Mouse (Mus musculus): ENCODE measurements around the gene Mfsd13b.
"Not testable (repeated sequence)": the region's sequence is repeated elsewhere in the genome, so short reads cannot be mapped to it uniquely, and the experiment has no call there.

Gene Mfsd13b

GRCm38 (mm10) chr7:120982968-120983367 lies 659 bp downstream of the Mfsd13b start:
- DNase-seq (ENCODE audit: low spot score in 2 of 2) = no peak

- DNase-seq (ENCODE audit: low spot score in 2 of 2) = no peak
Observed at GRCm38 (mm10) chr7:120991191-120991590, 8.9 kb downstream of the Mfsd13b start.

GRCm38 (mm10) chr7:120999021-120999530 lies 16.8 kb downstream of the Mfsd13b start:
- DNase-seq (ENCODE audit: low spot score in 2 of 2) = no peak

GRCm38 (mm10) chr7:121000065-121000822 lies 17.9 kb downstream of the Mfsd13b start:
- DNase-seq (ENCODE audit: low spot score in 2 of 2) = no peak

- no peak for DNase-seq (ENCODE audit: low spot score in 2 of 2)
Observed at GRCm38 (mm10) chr7:121001879-121002278, 19.6 kb downstream of the Mfsd13b start.

- no peak for DNase-seq (ENCODE audit: low spot score in 2 of 2)
Observed at GRCm38 (mm10) chr7:121002407-121002928, 20.2 kb downstream of the Mfsd13b start.

GRCm38 (mm10) chr7:121003793-121004418 lies 21.6 kb downstream of the Mfsd13b start:
- no peak for DNase-seq (ENCODE audit: low spot score in 2 of 2)

GRCm38 (mm10) chr7:121011794-121012689 lies 29.7 kb downstream of the Mfsd13b start:
- no peak for DNase-seq (ENCODE audit: low spot score in 2 of 2)

- no peak for DNase-seq (ENCODE audit: low spot score in 2 of 2)
Observed at GRCm38 (mm10) chr7:121014486-121014885, 32.2 kb downstream of the Mfsd13b start.

- no peak for DNase-seq (ENCODE audit: low spot score in 2 of 2)
Observed at GRCm38 (mm10) chr7:121018778-121019177, 36.5 kb downstream of the Mfsd13b start.

GRCm38 (mm10) chr7:121020277-121020676 lies 38.0 kb downstream of the Mfsd13b start:
- DNase-seq (ENCODE audit: low spot score in 2 of 2) = no peak

GRCm38 (mm10) chr7:121025221-121026008 lies 43.1 kb downstream of the Mfsd13b start:
- no peak for DNase-seq (ENCODE audit: low spot score in 2 of 2)

GRCm38 (mm10) chr7:121026300-121026699 lies 44.0 kb downstream of the Mfsd13b start:
- no peak for DNase-seq (ENCODE audit: low spot score in 2 of 2)

GRCm38 (mm10) chr7:121029947-121030346 lies 47.6 kb downstream of the Mfsd13b start:
- DNase-seq (ENCODE audit: low spot score in 2 of 2) = not testable (repeated sequence)

- peak; percentile 93 for DNase-seq (ENCODE audit: low spot score in 2 of 2)
Observed at GRCm38 (mm10) chr7:121033856-121034652, 51.7 kb downstream of the Mfsd13b start, which contains the start of gene Mettl9. Gene Mettl9, plus strand, starts transcription at chr7:121034445.

- no peak for DNase-seq (ENCODE audit: low spot score in 2 of 2)
Observed at GRCm38 (mm10) chr7:121034701-121035141, 52.4 kb downstream of the Mfsd13b start.

- DNase-seq (ENCODE audit: low spot score in 2 of 2) = peak; percentile 41 to 53
Observed at GRCm38 (mm10) chr7:121035161-121035721, 52.9 kb downstream of the Mfsd13b start.

GRCm38 (mm10) chr7:121040595-121040994 lies 58.3 kb downstream of the Mfsd13b start:
- DNase-seq (ENCODE audit: low spot score in 2 of 2) = no peak

- DNase-seq (ENCODE audit: low spot score in 2 of 2) = no peak
Observed at GRCm38 (mm10) chr7:121041989-121042388, 59.7 kb downstream of the Mfsd13b start.

GRCm38 (mm10) chr7:121043004-121043403 lies 60.7 kb downstream of the Mfsd13b start:
- no peak for DNase-seq (ENCODE audit: low spot score in 2 of 2)
